In the genomic region with DNA sequence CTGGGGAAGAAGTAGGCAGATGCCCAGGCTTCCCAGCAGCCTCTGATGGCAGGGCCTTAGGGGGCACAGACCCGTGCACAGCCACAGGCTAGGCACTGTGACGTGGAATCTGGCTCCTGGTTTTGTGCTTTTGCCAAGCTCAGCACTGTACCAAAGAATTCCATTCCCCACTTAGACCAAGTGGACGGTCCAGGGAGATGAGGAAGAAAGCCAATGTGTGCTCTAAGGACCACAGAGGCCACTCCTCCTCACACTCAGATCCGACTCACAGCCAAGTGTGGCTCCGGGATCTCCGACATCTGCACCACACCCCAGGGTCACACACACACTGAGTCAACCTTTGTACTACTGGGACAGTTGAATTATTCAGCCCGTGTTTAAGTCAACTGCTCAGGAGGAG, we compare ENCODE assay signal across 18 mouse cellular contexts. TPM values are rescaled to one million over a fixed set of nuclear protein-coding genes. Genes with fewer than 3 reads are reported as not detected.
A peak's percentile ranks its signal among the peaks of the same experiment; 100 is the strongest.
DNase-seq lines count a peak whose midpoint lies in the region; ATAC-seq and TF ChIP-seq lines count a peak whose summit lies in the region.
"Had no signal": no experiment of that assay in that cellular context is flagged by ENCODE, and none has a peak within 500 bp of the region (broad histone marks: within the 10 kb centered on the region; RNA-seq: fewer than 3 reads in every experiment).

No protein-coding gene starts in this region.

- no peaks in the 10 kb centered on the region for H3K27me3 ChIP-seq in kidney, adult 2 months (replicated peaks; ENCODE audit: control insufficient read depth, insufficient read depth, low read length)
- no peaks in the 10 kb centered on the region for H3K27me3 ChIP-seq in kidney, embryonic 16.5 days (ENCODE audit: insufficient read depth, low read length)
- no peaks in the 10 kb centered on the region for H3K27me3 ChIP-seq in neural tube, embryonic 13.5 days
- H3K27me3 ChIP-seq in midbrain, embryonic 16.5 days (ENCODE audit: control insufficient read depth, insufficient read depth, low read depth, low read length): no peaks in the 10 kb centered on the region
- no peaks in the 10 kb centered on the region for H3K27me3 ChIP-seq in heart, embryonic 11.5 days (ENCODE audit: control insufficient read depth, insufficient read depth, low read length)
- H3K27me3 ChIP-seq: hindbrain, embryonic 12.5 days; lung, embryonic 15.5 days had no signal

- H3K9ac ChIP-seq in kidney, embryonic 16.5 days (replicated peaks; ENCODE audit: low read length): no peak overlapping the region; the same call in 1 of the 2 replicates
- H3K9ac ChIP-seq in neural tube, embryonic 13.5 days: peak overlapping the region; percentile 26; the same call in 1 of the 2 replicates
- no peak overlapping the region for H3K9ac ChIP-seq in midbrain, embryonic 16.5 days (ENCODE audit: low read depth, low read length)
- no peak overlapping the region for H3K9ac ChIP-seq in heart, embryonic 11.5 days (ENCODE audit: low read depth, low read length)
- H3K9ac ChIP-seq: forebrain, postnatal 0 days; lung, embryonic 15.5 days had no signal

- no peak for ATAC-seq in kidney, embryonic 16.5 days (ENCODE audit: low FRiP score, low TSS enrichment)
- no peak for ATAC-seq in neural tube, embryonic 13.5 days (ENCODE audit: low read depth)
- ATAC-seq in midbrain, embryonic 16.5 days: no peak
- ATAC-seq in heart, embryonic 11.5 days (replicated peaks; ENCODE audit: insufficient number of reproducible peaks, low FRiP score, low TSS enrichment): no peak
- ATAC-seq: forebrain, postnatal 0 days had no signal

- H3K27ac ChIP-seq in kidney, adult 2 months (ENCODE audit: insufficient read depth, low read depth, low read length): no peak overlapping the region
- H3K27ac ChIP-seq in kidney, embryonic 16.5 days (ENCODE audit: low read length): no peak overlapping the region
- H3K27ac ChIP-seq in neural tube, embryonic 13.5 days (replicated peaks): no peak overlapping the region
- H3K27ac ChIP-seq in midbrain, embryonic 16.5 days (ENCODE audit: low read length): no peak overlapping the region
- no peak overlapping the region for H3K27ac ChIP-seq in heart, embryonic 11.5 days (ENCODE audit: low read depth, low read length)
- H3K27ac ChIP-seq: embryonic facial prominence, embryonic 10.5 days; hindbrain, embryonic 12.5 days; lung, embryonic 15.5 days; midbrain, embryonic 10.5 days had no signal

- H3K9me3 ChIP-seq in kidney, embryonic 16.5 days (ENCODE audit: low read length): no peaks in the 10 kb centered on the region
- H3K9me3 ChIP-seq in neural tube, embryonic 13.5 days: no peaks in the 10 kb centered on the region
- no peaks in the 10 kb centered on the region for H3K9me3 ChIP-seq in midbrain, embryonic 16.5 days (replicated peaks; ENCODE audit: control insufficient read depth, low read length, poor library complexity, severe bottlenecking)
- H3K9me3 ChIP-seq in heart, embryonic 11.5 days (replicated peaks; ENCODE audit: control insufficient read depth, low read length): no peaks in the 10 kb centered on the region
- H3K9me3 ChIP-seq: embryonic facial prominence, embryonic 10.5 days; hindbrain, embryonic 12.5 days; lung, embryonic 15.5 days; midbrain, embryonic 10.5 days had no signal

- TF ChIP-seq POLR2A in kidney, adult 2 months (IDR thresholded peaks at IDR 0.05; ENCODE audit: low read depth, low read length): no peak

- WGBS in kidney, adult 2 months: 40% methylated on average over 7 of the region's 7 CpGs
- 82% methylated on average over 7 of the region's 7 CpGs for WGBS in kidney, embryonic 16.5 days
- WGBS in neural tube, embryonic 13.5 days: 76% methylated on average over 7 of the region's 7 CpGs
- WGBS in midbrain, embryonic 16.5 days: 70% methylated on average over 7 of the region's 7 CpGs
- 88% methylated on average over 7 of the region's 7 CpGs for WGBS in heart, embryonic 11.5 days (ENCODE audit: insufficient replicate concordance)

- no peak overlapping the region for H3K4me3 ChIP-seq in kidney, adult 2 months (ENCODE audit: insufficient read depth, low read depth, low read length)
- H3K4me3 ChIP-seq in kidney, embryonic 16.5 days (ENCODE audit: low read length): no peak overlapping the region
- no peak overlapping the region for H3K4me3 ChIP-seq in neural tube, embryonic 13.5 days
- H3K4me3 ChIP-seq in midbrain, embryonic 16.5 days (ENCODE audit: low read depth, low read length): no peak overlapping the region
- no peak overlapping the region for H3K4me3 ChIP-seq in heart, embryonic 11.5 days (ENCODE audit: low read depth, low read length)
- H3K4me3 ChIP-seq: embryonic facial prominence, embryonic 10.5 days; erythroblast, embryonic 14.5 days; hindbrain, embryonic 12.5 days; lung, embryonic 15.5 days; midbrain, embryonic 10.5 days had no signal

- TF ChIP-seq CTCF in kidney, adult 2 months (conservative IDR thresholded peaks at IDR 0.05; ENCODE audit: insufficient read depth, insufficient read length, low read depth, low read length): no peak

- DNase-seq in cerebellum, postnatal 10 days: peak; percentile 66 to 76
- no peak for DNase-seq in cerebellum, adult 8-10 months
- peak; percentile 51 for DNase-seq in kidney, adult 2 months
- no peak for DNase-seq in neural tube, embryonic 10.5 days (ENCODE audit: extremely low spot score, low spot score)
- DNase-seq: B cell, adult 2 months; cerebellum, postnatal 25 days; forebrain, postnatal 0 days; thymus, postnatal 4 days had no signal

- H3K4me1 ChIP-seq in kidney, adult 2 months (ENCODE audit: control insufficient read depth, insufficient read depth, low read length): peaks cover 70% of the 10 kb centered on the region
- peaks cover 61% of the 10 kb centered on the region for H3K4me1 ChIP-seq in kidney, embryonic 16.5 days (ENCODE audit: insufficient read depth, low read length)
- peaks cover 37% of the 10 kb centered on the region for H3K4me1 ChIP-seq in neural tube, embryonic 13.5 days (replicated peaks)
- peaks cover 24% of the 10 kb centered on the region for H3K4me1 ChIP-seq in midbrain, embryonic 16.5 days (ENCODE audit: control insufficient read depth, insufficient read depth, low read length)
- H3K4me1 ChIP-seq in heart, embryonic 11.5 days (ENCODE audit: control insufficient read depth, insufficient read depth, low read length): peaks cover 9% of the 10 kb centered on the region; the same call in 1 of the 2 replicates

- H3K4me2 ChIP-seq in kidney, embryonic 16.5 days (replicated peaks; ENCODE audit: low read depth, low read length): no peak overlapping the region
- no peak overlapping the region for H3K4me2 ChIP-seq in neural tube, embryonic 13.5 days
- H3K4me2 ChIP-seq in midbrain, embryonic 16.5 days (ENCODE audit: low read length): no peak overlapping the region
- H3K4me2 ChIP-seq in heart, embryonic 11.5 days: no peak overlapping the region
- H3K4me2 ChIP-seq: hindbrain, embryonic 12.5 days; liver, embryonic 11.5 days; lung, embryonic 15.5 days had no signal

- no peaks in the 10 kb centered on the region for H3K36me3 ChIP-seq in kidney, adult 2 months (ENCODE audit: control insufficient read depth, insufficient read depth, low read length)
- H3K36me3 ChIP-seq in kidney, embryonic 16.5 days (ENCODE audit: insufficient read depth, low read length): peaks cover 27% of the 10 kb centered on the region
- H3K36me3 ChIP-seq in neural tube, embryonic 13.5 days: peaks cover 30% of the 10 kb centered on the region
- peaks cover 2% of the 10 kb centered on the region; the same call in 1 of the 2 replicates for H3K36me3 ChIP-seq in midbrain, embryonic 16.5 days (ENCODE audit: control insufficient read depth, insufficient read depth, low read length)
- H3K36me3 ChIP-seq in heart, embryonic 11.5 days (ENCODE audit: control insufficient read depth, insufficient read depth, low read length): peaks cover 8% of the 10 kb centered on the region; the same call in 1 of the 2 replicates

RNA-seq across cellular contexts. Expression of gene Cant1, which starts 2.8 kb away (rescaled TPM):
- 42.6 and 53.0 TPM in 2 replicates for polyA plus RNA-seq in kidney, adult 2 months (2012; rRNA removed)
- polyA plus RNA-seq in kidney, embryonic 16.5 days (2015; fragmentation: Nextera tagmentation; extraction: Ambion mirVana): 30.6 and 30.9 TPM in 2 replicates
- 25.7 and 28.2 TPM in 2 replicates for polyA plus RNA-seq in neural tube, embryonic 13.5 days (2015; fragmentation: Nextera tagmentation; extraction: Ambion mirVana)
- polyA plus RNA-seq in midbrain, embryonic 16.5 days (2015; fragmentation: Nextera tagmentation; extraction: Ambion mirVana): 24.9 and 27.8 TPM in 2 replicates
- polyA plus RNA-seq in heart, embryonic 11.5 days (2014; fragmentation: Nextera tagmentation; extraction: Ambion mirVana): 16.0 and 17.1 TPM in 2 replicates

RNA-seq across cellular contexts. Expression of gene C1qtnf1, which starts 12.0 kb away (rescaled TPM):
- polyA plus RNA-seq in kidney, adult 2 months (2012; rRNA removed): 22.8 and 24.2 TPM in 2 replicates
- 8.2 and 8.3 TPM in 2 replicates for polyA plus RNA-seq in kidney, embryonic 16.5 days (2015; fragmentation: Nextera tagmentation; extraction: Ambion mirVana)
- polyA plus RNA-seq in neural tube, embryonic 13.5 days (2015; fragmentation: Nextera tagmentation; extraction: Ambion mirVana): 4.4 and 4.8 TPM in 2 replicates
- polyA plus RNA-seq in midbrain, embryonic 16.5 days (2015; fragmentation: Nextera tagmentation; extraction: Ambion mirVana): 4.1 and 4.2 TPM in 2 replicates
- polyA plus RNA-seq in heart, embryonic 11.5 days (2014; fragmentation: Nextera tagmentation; extraction: Ambion mirVana): 2.7 and 4.2 TPM in 2 replicates
- polyA plus RNA-seq: erythroblast, embryonic 14.5 days had no signal

RNA-seq across cellular contexts. Expression of gene Lgals3bp, which starts 14.2 kb away (rescaled TPM):
- polyA plus RNA-seq in kidney, adult 2 months (2012; rRNA removed): 360 and 363 TPM in 2 replicates
- 14.9 and 18.1 TPM in 2 replicates for polyA plus RNA-seq in kidney, embryonic 16.5 days (2015; fragmentation: Nextera tagmentation; extraction: Ambion mirVana)
- polyA plus RNA-seq in neural tube, embryonic 13.5 days (2015; fragmentation: Nextera tagmentation; extraction: Ambion mirVana): 2.7 and 4.2 TPM in 2 replicates
- polyA plus RNA-seq in midbrain, embryonic 16.5 days (2015; fragmentation: Nextera tagmentation; extraction: Ambion mirVana): 3.8 and 4.4 TPM in 2 replicates
- polyA plus RNA-seq in heart, embryonic 11.5 days (2014; fragmentation: Nextera tagmentation; extraction: Ambion mirVana): 3.1 and 3.8 TPM in 2 replicates

Comparison
In these comparisons a context has a peak if more than half of its experiments do, and no peak if none do; other contexts are left out.
1. DNase-seq: peak in cerebellum, postnatal 10 days (2 of 2) and kidney, adult 2 months (single experiment); none in cerebellum, adult 8-10 months (single experiment) and neural tube, embryonic 10.5 days (single experiment).
2. RNA of gene Lgals3bp, which starts 14.2 kb away (polyA plus RNA-seq): 360 to 363 TPM in kidney, adult 2 months; 14.9 to 18.1 TPM in kidney, embryonic 16.5 days, 3.8 to 4.4 TPM in midbrain, embryonic 16.5 days, 2.7 to 4.2 TPM in neural tube, embryonic 13.5 days and 3.1 to 3.8 TPM in heart, embryonic 11.5 days; every median in the first group is over 10 times any median in the second.